Mouse (Mus musculus): ENCODE results near the gene Capn1. TPM values are rescaled to one million over a fixed set of nuclear protein-coding genes. Genes with fewer than 3 reads are reported as not detected.

Gene Capn1
- polyA plus RNA-seq, 1 experiment: 129 TPM

- TF ChIP-seq CTCF (IDR thresholded peaks at IDR 0.05; ENCODE audit: extremely low read depth, insufficient read length, insufficient replicate concordance, low read depth, low read length) (no peak), POLR2A (IDR thresholded peaks at IDR 0.05; ENCODE audit: low read depth, low read length) (no peak)
- WGBS: 86% methylated on average over 8 of the region's 8 CpGs
Measured at GRCm38 (mm10) chr19:6023059-6023458, 7.4 kb upstream of the Capn1 start.

DNA sequence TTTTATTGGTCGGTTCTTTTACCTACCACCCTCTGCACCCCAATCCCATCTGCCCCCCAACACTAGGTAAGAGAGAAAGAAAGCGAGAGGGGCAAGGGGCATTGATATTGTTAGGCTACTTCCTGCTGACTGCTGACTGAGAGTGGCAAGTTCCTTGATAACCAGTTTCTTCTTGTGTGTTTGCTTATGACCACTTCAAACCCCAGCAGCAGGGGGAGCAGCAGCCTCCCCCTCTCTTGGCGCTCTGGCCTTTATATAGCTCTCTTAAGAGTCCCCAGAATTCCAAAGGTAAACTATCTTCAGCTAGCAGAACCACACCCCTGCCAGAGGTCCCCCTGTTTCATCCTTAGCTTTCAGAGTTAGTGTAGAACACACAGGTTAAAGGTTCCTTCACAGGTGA is 4.6 kb upstream of the Capn1 start:
- TF ChIP-seq POLR2A (IDR thresholded peaks at IDR 0.05; ENCODE audit: low read depth, low read length): no peak
- TF ChIP-seq CTCF (IDR thresholded peaks at IDR 0.05; ENCODE audit: extremely low read depth, insufficient read length, insufficient replicate concordance, low read depth, low read length): no peak
- WGBS: 20% methylated on average over 3 of the region's 3 CpGs

More at GRCm38 (mm10) chr19:6023059-6023458, 7.4 kb upstream of the Capn1 start:
- Histone ChIP-seq H3K4me1 (ENCODE audit: control insufficient read depth, insufficient read depth, insufficient read length, low read length) (peaks cover 17% of the 10 kb centered on the region), H3K36me3 (ENCODE audit: control insufficient read depth, insufficient read depth, low read length) (no peaks in the 10 kb centered on the region), H3K4me3 (ENCODE audit: low read depth, low read length) (no peak overlapping the region), H3K27me3 (ENCODE audit: control insufficient read depth, insufficient read depth, low read length) (no peaks in the 10 kb centered on the region), H3K27ac (ENCODE audit: insufficient read depth, low read depth, low read length) (no peak overlapping the region)

GRCm38 (mm10) chr19:6018142-6019089 is 2.7 kb upstream of the Capn1 start:
- H3K36me3 ChIP-seq (ENCODE audit: control insufficient read depth, insufficient read depth, low read length): no peaks in the 10 kb centered on the region
- 20% methylated on average over 15 of the region's 15 CpGs for whole genome bisulfite sequencing
- peaks cover 28% of the 10 kb centered on the region; the same call in 1 of the 2 replicates for H3K4me1 ChIP-seq (ENCODE audit: control insufficient read depth, insufficient read depth, insufficient read length, low read length)
- H3K27ac ChIP-seq (ENCODE audit: insufficient read depth, low read depth, low read length): no peak overlapping the region
- H3K4me3 ChIP-seq (ENCODE audit: low read depth, low read length): no peak overlapping the region
- H3K27me3 ChIP-seq (ENCODE audit: control insufficient read depth, insufficient read depth, low read length): no peaks in the 10 kb centered on the region
- peak; percentile 96 for TF ChIP-seq CTCF (IDR thresholded peaks at IDR 0.05; ENCODE audit: extremely low read depth, insufficient read length, insufficient replicate concordance, low read depth, low read length)
- no peak for TF ChIP-seq POLR2A (IDR thresholded peaks at IDR 0.05; ENCODE audit: low read depth, low read length)

More for the DNA sequence above, 4.6 kb upstream of the Capn1 start:
- Histone ChIP-seq H3K4me3 (ENCODE audit: low read depth, low read length) (no peak overlapping the region), H3K36me3 (ENCODE audit: control insufficient read depth, insufficient read depth, low read length) (no peaks in the 10 kb centered on the region), H3K27me3 (ENCODE audit: control insufficient read depth, insufficient read depth, low read length) (no peaks in the 10 kb centered on the region), H3K4me1 (ENCODE audit: control insufficient read depth, insufficient read depth, insufficient read length, low read length) (peaks cover 21% of the 10 kb centered on the region), H3K27ac (ENCODE audit: insufficient read depth, low read depth, low read length) (peak overlapping the region; percentile 60)

DNA sequence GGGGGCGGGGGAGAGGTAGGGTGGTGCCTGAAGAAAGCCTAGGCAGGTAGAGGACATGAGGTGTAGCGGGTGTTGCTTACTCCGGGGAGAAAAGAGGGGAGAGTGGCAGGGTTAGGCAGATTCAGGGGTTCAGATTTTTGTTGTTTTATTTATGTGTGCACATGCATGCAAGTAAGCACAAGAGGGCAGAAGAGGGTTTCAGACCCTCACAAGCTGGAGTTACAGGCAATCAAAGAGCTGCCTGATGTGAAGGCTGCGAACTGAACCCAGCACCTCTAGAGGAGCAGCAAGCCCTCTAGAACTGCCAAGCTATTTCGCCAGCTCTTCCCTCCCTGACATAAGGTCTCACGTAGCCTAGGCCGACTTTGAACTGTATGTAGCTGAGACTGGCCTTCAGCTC is 835 bp upstream of the Capn1 start:
- H3K4me3 ChIP-seq (ENCODE audit: low read depth, low read length): peak overlapping the region; percentile 80; the same call in 1 of the 2 replicates
- TF ChIP-seq POLR2A (IDR thresholded peaks at IDR 0.05; ENCODE audit: low read depth, low read length) (no peak), CTCF (IDR thresholded peaks at IDR 0.05; ENCODE audit: extremely low read depth, insufficient read length, insufficient replicate concordance, low read depth, low read length) (no peak)
- H3K36me3 ChIP-seq (ENCODE audit: control insufficient read depth, insufficient read depth, low read length): peaks cover 5% of the 10 kb centered on the region; the same call in 1 of the 2 replicates
- H3K27ac ChIP-seq (ENCODE audit: insufficient read depth, low read depth, low read length): no peak overlapping the region
- 40% methylated on average over 7 of the region's 7 CpGs for WGBS
- H3K27me3 ChIP-seq (ENCODE audit: control insufficient read depth, insufficient read depth, low read length): no peaks in the 10 kb centered on the region
- peaks cover 20% of the 10 kb centered on the region; the same call in 1 of the 2 replicates for H3K4me1 ChIP-seq (ENCODE audit: control insufficient read depth, insufficient read depth, insufficient read length, low read length)

GRCm38 (mm10) chr19:6014991-6015510 is 646 bp downstream of the Capn1 start:
- 0% methylated on average over 15 of the region's 18 CpGs for WGBS
- Histone ChIP-seq H3K4me3 (ENCODE audit: low read depth, low read length) (peak overlapping the region; percentile 80), H3K4me1 (ENCODE audit: control insufficient read depth, insufficient read depth, insufficient read length, low read length) (peaks cover 14% of the 10 kb centered on the region; the same call in 1 of the 2 replicates), H3K36me3 (ENCODE audit: control insufficient read depth, insufficient read depth, low read length) (peaks cover 18% of the 10 kb centered on the region), H3K27ac (ENCODE audit: insufficient read depth, low read depth, low read length) (peak overlapping the region; percentile 64), H3K27me3 (ENCODE audit: control insufficient read depth, insufficient read depth, low read length) (no peaks in the 10 kb centered on the region)
- no peak for TF ChIP-seq CTCF (IDR thresholded peaks at IDR 0.05; ENCODE audit: extremely low read depth, insufficient read length, insufficient replicate concordance, low read depth, low read length)
- TF ChIP-seq POLR2A (IDR thresholded peaks at IDR 0.05; ENCODE audit: low read depth, low read length): peak; percentile 66; the same call in 1 of the 2 replicates

DNA sequence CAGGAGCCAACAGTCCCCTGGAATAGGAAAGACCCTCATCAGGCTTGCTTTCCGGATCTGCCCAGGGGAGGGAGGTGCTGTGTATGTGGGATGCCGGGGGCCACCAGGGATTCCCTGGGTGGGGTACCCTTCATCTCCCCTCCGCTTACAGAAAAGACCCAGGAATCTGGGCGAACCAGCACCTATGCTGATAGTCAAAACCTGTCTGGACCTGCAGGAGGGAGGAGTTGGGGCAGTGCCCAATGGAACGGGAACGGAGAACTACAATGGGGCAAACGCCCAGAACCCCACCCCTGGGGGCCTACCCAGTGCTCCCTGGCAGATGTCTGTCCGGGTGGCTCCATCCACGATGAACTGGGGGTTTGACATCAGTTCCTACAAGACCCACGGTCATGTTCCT is 2.0 kb downstream of the Capn1 start:
- peaks cover 26% of the 10 kb centered on the region for H3K36me3 ChIP-seq (ENCODE audit: control insufficient read depth, insufficient read depth, low read length)
- peaks cover 11% of the 10 kb centered on the region; the same call in 1 of the 2 replicates for H3K4me1 ChIP-seq (ENCODE audit: control insufficient read depth, insufficient read depth, insufficient read length, low read length)
- TF ChIP-seq POLR2A (IDR thresholded peaks at IDR 0.05; ENCODE audit: low read depth, low read length) (no peak), CTCF (IDR thresholded peaks at IDR 0.05; ENCODE audit: extremely low read depth, insufficient read length, insufficient replicate concordance, low read depth, low read length) (no peak)
- WGBS: 44% methylated on average over 10 of the region's 10 CpGs
- H3K4me3 ChIP-seq (ENCODE audit: low read depth, low read length): peak overlapping the region; percentile 80
- no peaks in the 10 kb centered on the region for H3K27me3 ChIP-seq (ENCODE audit: control insufficient read depth, insufficient read depth, low read length)
- no peak overlapping the region for H3K27ac ChIP-seq (ENCODE audit: insufficient read depth, low read depth, low read length)

DNA sequence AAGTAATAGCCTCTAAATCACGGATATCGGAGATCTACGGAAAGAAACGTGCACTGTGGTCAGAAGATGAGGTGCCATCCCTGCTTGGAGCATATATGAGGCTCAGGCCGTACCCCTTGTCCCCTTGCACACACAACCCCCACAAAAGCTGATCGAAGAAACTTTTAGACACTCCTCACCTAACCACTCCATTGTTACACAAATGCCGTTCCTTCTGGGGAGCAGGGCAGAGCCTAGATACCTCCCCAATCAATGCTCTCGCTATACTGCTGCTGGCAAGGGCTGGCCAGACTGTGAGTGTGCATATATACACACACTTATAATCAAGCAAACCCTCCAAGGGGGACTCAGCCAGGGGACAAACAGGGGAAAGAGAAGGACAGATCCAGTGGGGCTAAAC is 6.6 kb downstream of the Capn1 start:
- H3K4me3 ChIP-seq (ENCODE audit: low read depth, low read length): no peak overlapping the region
- peaks cover 9% of the 10 kb centered on the region; the same call in 1 of the 2 replicates for H3K4me1 ChIP-seq (ENCODE audit: control insufficient read depth, insufficient read depth, insufficient read length, low read length)
- TF ChIP-seq POLR2A (IDR thresholded peaks at IDR 0.05; ENCODE audit: low read depth, low read length) (no peak), CTCF (IDR thresholded peaks at IDR 0.05; ENCODE audit: extremely low read depth, insufficient read length, insufficient replicate concordance, low read depth, low read length) (no peak)
- peaks cover 50% of the 10 kb centered on the region for H3K36me3 ChIP-seq (ENCODE audit: control insufficient read depth, insufficient read depth, low read length)
- H3K27me3 ChIP-seq (ENCODE audit: control insufficient read depth, insufficient read depth, low read length): no peaks in the 10 kb centered on the region
- WGBS: 94% methylated on average over 8 of the region's 8 CpGs
- no peak overlapping the region for H3K27ac ChIP-seq (ENCODE audit: insufficient read depth, low read depth, low read length)

Data from small intestine, adult 2 months (tissue).